Mouse (Mus musculus): ENCODE data around the gene Klk1b1. TPM values are rescaled to one million over a fixed set of nuclear protein-coding genes. Genes with fewer than 3 reads are reported as not detected.
"Not testable (repeated sequence)": the region's sequence is repeated elsewhere in the genome, so short reads cannot be mapped to it uniquely, and the experiment has no call there.

The Klk1b1 gene
- polyA plus RNA-seq, 1 experiment, result not detected

GRCm38 (mm10) chr7:43967612-43968011 is 1.1 kb downstream of the Klk1b1 start:
- Histone ChIP-seq H3K36me3 (ENCODE audit: control insufficient read depth, insufficient read depth, low read length, poor library complexity, severe bottlenecking) (no peaks in the 10 kb centered on the region), H3K4me1 (ENCODE audit: control insufficient read depth, insufficient read depth, low read length) (no peaks in the 10 kb centered on the region), H3K9me3 (replicated peaks; ENCODE audit: control insufficient read depth, insufficient read depth, low read length, poor library complexity, severe bottlenecking) (no peaks in the 10 kb centered on the region), H3K27me3 (ENCODE audit: control insufficient read depth, insufficient read depth, low read length, poor library complexity, severe bottlenecking) (no peaks in the 10 kb centered on the region), H3K4me3 (ENCODE audit: low read depth, low read length) (no peak overlapping the region), H3K9ac (ENCODE audit: low read depth, poor library complexity, severe bottlenecking) (no peak overlapping the region), H3K27ac (ENCODE audit: insufficient read depth, low read length) (no peak overlapping the region)
- no peak for TF ChIP-seq EP300 (IDR thresholded peaks at IDR 0.05; ENCODE audit: insufficient read depth, low read depth, low read length)
- TF ChIP-seq CTCF (IDR thresholded peaks at IDR 0.05; ENCODE audit: low read depth, low read length), result no peak
- TF ChIP-seq POLR2A (IDR thresholded peaks at IDR 0.05; ENCODE audit: insufficient read depth, low read length), result no peak

GRCm38 (mm10) chr7:43975761-43976160 is 9.2 kb downstream of the Klk1b1 start, which contains the start of gene Klk1b9:
Klk1b9 (plus strand) TSS chr7:43976061.
- not testable (repeated sequence) for H3K4me1 ChIP-seq (ENCODE audit: control insufficient read depth, insufficient read depth, low read length); H3K36me3 ChIP-seq (ENCODE audit: control insufficient read depth, insufficient read depth, low read length, poor library complexity, severe bottlenecking); H3K4me3 ChIP-seq (ENCODE audit: low read depth, low read length); H3K9me3 ChIP-seq (replicated peaks; ENCODE audit: control insufficient read depth, insufficient read depth, low read length, poor library complexity, severe bottlenecking); H3K27me3 ChIP-seq (ENCODE audit: control insufficient read depth, insufficient read depth, low read length, poor library complexity, severe bottlenecking); H3K27ac ChIP-seq (ENCODE audit: insufficient read depth, low read length); H3K9ac ChIP-seq (ENCODE audit: low read depth, poor library complexity, severe bottlenecking)

- H3K9ac ChIP-seq (ENCODE audit: low read depth, poor library complexity, severe bottlenecking), result no peak overlapping the region
- no peak overlapping the region for H3K4me3 ChIP-seq (ENCODE audit: low read depth, low read length)
- H3K9me3 ChIP-seq (replicated peaks; ENCODE audit: control insufficient read depth, insufficient read depth, low read length, poor library complexity, severe bottlenecking), result no peaks in the 10 kb centered on the region
- no peak for TF ChIP-seq EP300 (IDR thresholded peaks at IDR 0.05; ENCODE audit: insufficient read depth, low read depth, low read length)
- no peaks in the 10 kb centered on the region for H3K27me3 ChIP-seq (ENCODE audit: control insufficient read depth, insufficient read depth, low read length, poor library complexity, severe bottlenecking)
- H3K36me3 ChIP-seq (ENCODE audit: control insufficient read depth, insufficient read depth, low read length, poor library complexity, severe bottlenecking), result no peaks in the 10 kb centered on the region
- no peak overlapping the region for H3K27ac ChIP-seq (ENCODE audit: insufficient read depth, low read length)
- no peaks in the 10 kb centered on the region for H3K4me1 ChIP-seq (ENCODE audit: control insufficient read depth, insufficient read depth, low read length)
Measured at GRCm38 (mm10) chr7:43985657-43986056, 19.1 kb downstream of the Klk1b1 start.

GRCm38 (mm10) chr7:43994821-43995220 is 28.3 kb downstream of the Klk1b1 start:
- not testable (repeated sequence) for H3K27me3 ChIP-seq (ENCODE audit: control insufficient read depth, insufficient read depth, low read length, poor library complexity, severe bottlenecking); H3K27ac ChIP-seq (ENCODE audit: insufficient read depth, low read length); H3K4me3 ChIP-seq (ENCODE audit: low read depth, low read length); H3K36me3 ChIP-seq (ENCODE audit: control insufficient read depth, insufficient read depth, low read length, poor library complexity, severe bottlenecking); H3K9me3 ChIP-seq (replicated peaks; ENCODE audit: control insufficient read depth, insufficient read depth, low read length, poor library complexity, severe bottlenecking); H3K4me1 ChIP-seq (ENCODE audit: control insufficient read depth, insufficient read depth, low read length); H3K9ac ChIP-seq (ENCODE audit: low read depth, poor library complexity, severe bottlenecking)

- not testable (repeated sequence) for H3K36me3 ChIP-seq (ENCODE audit: control insufficient read depth, insufficient read depth, low read length, poor library complexity, severe bottlenecking); H3K9me3 ChIP-seq (replicated peaks; ENCODE audit: control insufficient read depth, insufficient read depth, low read length, poor library complexity, severe bottlenecking); H3K9ac ChIP-seq (ENCODE audit: low read depth, poor library complexity, severe bottlenecking); H3K27me3 ChIP-seq (ENCODE audit: control insufficient read depth, insufficient read depth, low read length, poor library complexity, severe bottlenecking); H3K4me3 ChIP-seq (ENCODE audit: low read depth, low read length); H3K4me1 ChIP-seq (ENCODE audit: control insufficient read depth, insufficient read depth, low read length); H3K27ac ChIP-seq (ENCODE audit: insufficient read depth, low read length)
Measured at GRCm38 (mm10) chr7:43995577-43995976, 29.0 kb downstream of the Klk1b1 start, which contains the start of gene Klk1b11. Klk1b11 (plus strand) TSS chr7:43995877.

- Histone ChIP-seq H3K36me3 (ENCODE audit: control insufficient read depth, insufficient read depth, low read length, poor library complexity, severe bottlenecking) (no peaks in the 10 kb centered on the region), H3K9ac (ENCODE audit: low read depth, poor library complexity, severe bottlenecking) (no peak overlapping the region), H3K4me3 (ENCODE audit: low read depth, low read length) (no peak overlapping the region), H3K27me3 (ENCODE audit: control insufficient read depth, insufficient read depth, low read length, poor library complexity, severe bottlenecking) (no peaks in the 10 kb centered on the region; the same call in 1 of the 2 replicates), H3K27ac (ENCODE audit: insufficient read depth, low read length) (no peak overlapping the region), H3K4me1 (ENCODE audit: control insufficient read depth, insufficient read depth, low read length) (no peaks in the 10 kb centered on the region), H3K9me3 (replicated peaks; ENCODE audit: control insufficient read depth, insufficient read depth, low read length, poor library complexity, severe bottlenecking) (no peaks in the 10 kb centered on the region)
- TF ChIP-seq EP300 (IDR thresholded peaks at IDR 0.05; ENCODE audit: insufficient read depth, low read depth, low read length), result no peak
- no peak for TF ChIP-seq POLR2A (IDR thresholded peaks at IDR 0.05; ENCODE audit: insufficient read depth, low read length)
- no peak for TF ChIP-seq CTCF (IDR thresholded peaks at IDR 0.05; ENCODE audit: low read depth, low read length)
Measured at GRCm38 (mm10) chr7:44004847-44005246, 38.3 kb downstream of the Klk1b1 start.

- H3K36me3 ChIP-seq (ENCODE audit: control insufficient read depth, insufficient read depth, low read length, poor library complexity, severe bottlenecking); H3K4me3 ChIP-seq (ENCODE audit: low read depth, low read length); H3K27me3 ChIP-seq (ENCODE audit: control insufficient read depth, insufficient read depth, low read length, poor library complexity, severe bottlenecking); H3K9ac ChIP-seq (ENCODE audit: low read depth, poor library complexity, severe bottlenecking); H3K27ac ChIP-seq (ENCODE audit: insufficient read depth, low read length); H3K9me3 ChIP-seq (replicated peaks; ENCODE audit: control insufficient read depth, insufficient read depth, low read length, poor library complexity, severe bottlenecking); H3K4me1 ChIP-seq (ENCODE audit: control insufficient read depth, insufficient read depth, low read length): not testable (repeated sequence)
Measured at GRCm38 (mm10) chr7:44011868-44012267, 45.3 kb downstream of the Klk1b1 start, which contains the start of gene Klk1b26. Klk1b26 (plus strand) TSS chr7:44012168.

- H3K27me3 ChIP-seq (ENCODE audit: control insufficient read depth, insufficient read depth, low read length, poor library complexity, severe bottlenecking); H3K9ac ChIP-seq (ENCODE audit: low read depth, poor library complexity, severe bottlenecking); H3K9me3 ChIP-seq (replicated peaks; ENCODE audit: control insufficient read depth, insufficient read depth, low read length, poor library complexity, severe bottlenecking); H3K36me3 ChIP-seq (ENCODE audit: control insufficient read depth, insufficient read depth, low read length, poor library complexity, severe bottlenecking); H3K27ac ChIP-seq (ENCODE audit: insufficient read depth, low read length); H3K4me3 ChIP-seq (ENCODE audit: low read depth, low read length); H3K4me1 ChIP-seq (ENCODE audit: control insufficient read depth, insufficient read depth, low read length): not testable (repeated sequence)
Measured at GRCm38 (mm10) chr7:44014666-44015065, 48.1 kb downstream of the Klk1b1 start.

All from ES-Bruce4 (cell line).